ENCODE assay signal across 1 mouse cellular context in the genomic region with DNA sequence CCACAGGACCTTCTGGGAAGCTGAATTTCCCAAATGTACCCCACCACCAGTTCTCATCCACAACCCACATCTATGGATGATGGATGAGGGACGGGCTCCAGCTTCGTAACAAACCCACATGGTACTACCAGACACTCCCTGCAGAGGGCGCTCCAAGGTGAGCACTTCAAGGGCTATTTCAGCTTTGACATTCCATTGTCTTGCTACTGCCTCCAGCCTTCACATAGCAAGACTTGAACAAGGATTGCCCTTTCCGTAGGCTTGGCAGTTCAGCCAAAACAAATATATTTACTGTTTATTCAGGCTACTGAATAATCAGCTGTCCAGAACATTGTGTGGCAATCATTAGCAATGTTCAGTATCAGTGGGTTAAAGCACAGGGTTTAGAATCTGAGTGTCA.
TF ChIP-seq lines count a peak whose summit lies in the region.

No protein-coding gene starts in this region.

TF ChIP-seq in MEL, 35 proteins besides CTCF, POLR2A, EP300 and RAD21 (continued from another document):
- TF ChIP-seq ZC3H11A (IDR thresholded peaks at IDR 0.05; ENCODE audit: low read depth, low read length) (peak; percentile 57), HCFC1 (IDR thresholded peaks at IDR 0.05; ENCODE audit: low read depth, low read length) (no peak), SIN3A (IDR thresholded peaks at IDR 0.05; ENCODE audit: low read length) (no peak), ZMIZ1 (IDR thresholded peaks at IDR 0.05; ENCODE audit: low read depth, low read length) (no peak), POLR2AphosphoS5 (IDR thresholded peaks at IDR 0.05; ENCODE audit: borderline replicate concordance, low read depth, low read length) (no peak), MYC (IDR thresholded peaks at IDR 0.05; ENCODE audit: low read depth, low read length) (0 out of 2 replicates have a peak, but pooled peaks have one; percentile 16), MXI1 (IDR thresholded peaks at IDR 0.05; ENCODE audit: low read depth, low read length) (no peak), USF1 (IDR thresholded peaks at IDR 0.05; ENCODE audit: low read depth, low read length) (no peak), USF2 (IDR thresholded peaks at IDR 0.05; ENCODE audit: borderline replicate concordance in 1 of 2, insufficient read depth in 1 of 2, low read depth in 1 of 2, low read length in 2 of 2) (no peak), SMC3 (IDR thresholded peaks at IDR 0.05; ENCODE audit: low read depth, low read length) (peak; percentile 89), E2F4 (IDR thresholded peaks at IDR 0.05; ENCODE audit: borderline replicate concordance, low read depth, low read length) (no peak)
